Mouse (Mus musculus): Measurements from ENCODE around the gene Ifna1.
"Not testable (repeated sequence)": the region's sequence is repeated elsewhere in the genome, so short reads cannot be mapped to it uniquely, and the experiment has no call there.

The Ifna1 gene

GRCm38 (mm10) chr4:88849698-88850097 is at the start of gene Ifna1:
Ifna1 (plus strand) TSS chr4:88850087.
- no peak for DNase-seq

GRCm38 (mm10) chr4:88802954-88803353 is 46.9 kb upstream of the Ifna1 start, which contains the start of gene Gm13287:
Gm13287 (plus strand) TSS chr4:88803254.
- DNase-seq = not testable (repeated sequence)

DNA sequence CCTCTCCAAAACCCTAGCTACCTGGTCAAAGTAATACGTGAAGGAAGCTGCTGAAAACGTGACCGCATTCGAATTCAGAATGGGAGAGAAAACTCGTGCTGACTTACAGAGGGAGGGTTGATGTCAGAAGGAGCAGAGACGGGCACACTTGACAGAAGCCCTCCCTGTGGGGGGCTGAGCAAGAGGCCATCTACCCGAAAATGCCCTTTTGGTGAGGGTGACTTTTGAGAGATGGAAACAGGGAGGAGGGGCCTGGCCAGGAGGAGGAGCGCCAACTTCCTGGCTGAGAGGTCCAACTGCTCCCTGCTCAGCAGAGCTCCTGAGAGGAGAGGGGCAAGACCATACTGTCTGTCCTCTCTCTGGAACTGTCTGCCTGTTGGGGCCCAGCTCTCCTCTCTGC is 44.7 kb upstream of the Ifna1 start, which contains the start of gene Gm13288:
Gm13288 (plus strand) TSS at position 301 of the 400 bp plus-strand sequence.
- not testable (repeated sequence) for DNase-seq

DNA sequence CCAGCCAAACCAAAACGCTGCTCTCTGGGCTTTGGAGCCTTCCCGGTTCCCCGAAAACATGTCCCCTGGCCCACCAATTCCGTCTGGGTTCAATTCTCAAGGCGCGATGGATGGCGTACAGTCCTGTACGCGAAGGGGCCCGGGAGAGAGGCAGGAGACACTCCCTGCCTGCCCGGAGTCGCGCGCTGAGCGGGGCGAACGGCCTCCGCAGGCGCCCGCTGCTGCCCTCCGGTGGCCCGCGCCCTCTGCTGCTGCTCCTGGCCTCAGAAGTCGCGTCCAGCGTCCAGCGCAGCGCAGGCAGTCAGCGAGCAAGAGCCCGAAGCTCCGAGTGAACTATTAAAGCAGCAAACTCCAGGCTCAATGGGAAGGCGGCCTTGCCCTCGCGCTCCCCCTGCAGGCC is 44.1 kb upstream of the Ifna1 start:
- peak; percentile 55 to 78 for DNase-seq

DNA sequence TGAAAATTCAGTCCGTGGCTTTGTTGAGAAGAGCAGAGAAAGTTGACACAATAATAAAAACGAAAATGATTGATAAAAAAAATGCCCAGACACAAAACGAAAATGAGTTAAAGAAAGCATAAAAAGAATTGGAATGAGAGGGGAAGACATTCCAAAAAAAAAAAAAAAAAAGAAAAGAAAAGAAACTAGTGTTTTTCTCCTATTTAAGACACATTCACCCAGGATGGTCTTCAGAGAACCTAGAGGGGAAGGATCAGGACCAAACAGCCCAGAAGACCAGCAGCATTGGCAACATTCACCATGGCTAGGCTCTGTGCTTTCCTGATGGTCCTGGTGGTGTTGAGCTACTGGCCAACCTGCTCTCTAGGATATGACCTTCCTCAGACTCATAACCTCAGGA is 34.0 kb upstream of the Ifna1 start, which contains the start of gene Ifna7:
Ifna7 (plus strand) TSS at position 301 of the 400 bp plus-strand sequence.
- no peak for DNase-seq

- no peak for DNase-seq
These were observed 30.2 kb upstream of the Ifna1 start, which contains the start of gene Ifna11 for GRCm38 (mm10) chr4:88819659-88820058. Ifna11 (plus strand) TSS chr4:88819959.

- no peak for DNase-seq
These were observed 26.9 kb upstream of the Ifna1 start for GRCm38 (mm10) chr4:88822995-88823394.

DNA sequence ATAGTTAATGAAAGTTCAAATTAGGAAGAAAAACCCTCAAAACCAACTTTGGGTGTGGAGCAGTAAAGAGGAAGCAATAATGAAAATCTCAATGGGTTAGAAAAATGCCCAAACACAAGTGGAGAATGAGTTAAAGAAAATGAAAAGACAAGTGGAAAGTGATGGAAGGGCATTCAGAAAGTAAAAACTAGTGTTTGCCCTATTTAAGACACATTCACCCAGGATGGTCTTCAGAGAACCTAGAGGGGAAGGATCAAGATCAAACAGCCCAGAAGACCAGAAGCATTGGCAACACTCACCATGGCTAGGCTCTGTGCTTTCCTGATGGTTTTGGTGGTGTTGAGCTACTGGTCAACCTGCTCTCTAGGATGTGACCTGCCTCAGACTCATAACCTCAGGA is 22.8 kb upstream of the Ifna1 start, which contains the start of gene Ifna6:
Ifna6 (plus strand) TSS at position 301 of the 400 bp plus-strand sequence.
- DNase-seq = not testable (repeated sequence)

- peak in 1 of 2 experiments; percentile 14 for DNase-seq
These were observed 19.4 kb upstream of the Ifna1 start for GRCm38 (mm10) chr4:88830523-88830922.

- not testable (repeated sequence) for DNase-seq
These were observed 14.7 kb upstream of the Ifna1 start, which contains the start of gene Ifna5 for GRCm38 (mm10) chr4:88835225-88835624. Ifna5 (plus strand) TSS chr4:88835525.

GRCm38 (mm10) chr4:88838828-88839227 is 11.1 kb upstream of the Ifna1 start:
- DNase-seq = no peak

GRCm38 (mm10) chr4:88840058-88840457 is 9.8 kb upstream of the Ifna1 start:
- no peak for DNase-seq

DNA sequence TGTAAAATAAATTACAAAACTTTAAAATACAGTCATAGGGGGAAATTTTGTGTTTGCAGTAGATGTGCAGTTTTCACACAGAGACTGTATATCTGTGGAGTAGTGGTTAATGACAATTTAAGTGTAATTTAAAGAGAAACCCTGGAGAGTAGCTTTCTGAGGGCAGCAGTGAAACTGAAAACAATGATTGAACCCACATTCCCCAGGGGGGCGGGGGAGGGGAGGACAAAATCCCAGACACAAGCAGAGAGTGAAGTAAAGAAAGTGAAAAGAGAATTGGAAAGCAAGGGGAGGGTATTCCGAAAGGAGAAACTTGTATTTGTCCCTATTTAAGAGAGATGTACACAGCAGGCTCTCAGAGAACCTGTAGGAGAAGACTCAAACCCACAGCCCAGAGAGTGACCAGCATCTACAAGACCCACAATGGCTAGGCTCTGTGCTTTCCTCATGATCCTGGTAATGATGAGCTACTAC is 8.4 kb upstream of the Ifna1 start, which contains the start of gene Ifna4:
Ifna4 (plus strand) TSS at position 424 of the 474 bp plus-strand sequence.
- DNase-seq = no peak

DNA sequence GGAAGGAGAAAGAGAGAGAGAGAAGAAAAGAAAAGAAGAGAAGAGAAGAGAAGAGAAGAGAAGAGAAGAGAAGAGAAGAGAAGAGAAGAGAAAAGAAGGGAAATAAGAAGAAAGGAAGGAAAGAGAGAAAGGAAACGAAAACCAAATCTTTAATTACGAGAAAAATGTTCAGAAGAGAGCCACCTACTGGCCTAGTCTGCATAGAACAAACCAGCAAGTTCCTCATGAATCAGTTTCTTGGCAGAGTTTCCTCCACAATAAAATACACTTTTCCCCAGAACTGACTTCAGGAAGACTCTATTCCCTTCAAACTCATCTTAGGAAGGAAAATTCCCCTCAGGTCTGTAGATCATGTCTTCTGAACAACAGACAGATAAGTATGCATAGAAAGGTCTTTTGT is 4.6 kb upstream of the Ifna1 start:
- DNase-seq = no peak

- DNase-seq = no peak
These were observed 1.3 kb downstream of the Ifna1 start for GRCm38 (mm10) chr4:88851026-88851763.

GRCm38 (mm10) chr4:88859214-88859613 is 9.3 kb downstream of the Ifna1 start:
- no peak for DNase-seq

DNA sequence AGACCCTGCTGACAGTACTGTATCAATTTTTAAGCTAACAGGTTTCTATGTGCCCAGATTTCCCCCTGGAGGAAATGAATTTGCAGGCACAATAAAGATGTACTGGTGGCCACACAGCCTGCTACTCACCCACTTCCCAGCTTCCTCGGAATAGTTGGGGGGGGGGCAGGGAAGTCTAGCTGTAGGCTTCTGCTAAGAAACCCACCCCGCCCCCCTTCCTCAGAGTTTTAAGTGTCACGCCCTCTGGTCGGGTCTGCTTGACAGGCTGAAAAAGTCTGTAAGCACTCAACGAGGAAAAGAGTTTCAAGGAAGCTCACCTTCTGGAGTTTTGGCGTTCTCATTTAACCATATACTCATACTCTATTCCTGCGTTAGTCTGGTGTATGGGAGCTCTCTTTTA is 13.4 kb downstream of the Ifna1 start:
- DNase-seq = no peak

GRCm38 (mm10) chr4:88864599-88864998 is 14.7 kb downstream of the Ifna1 start:
- DNase-seq = peak in 1 of 2 experiments; percentile 9

DNA sequence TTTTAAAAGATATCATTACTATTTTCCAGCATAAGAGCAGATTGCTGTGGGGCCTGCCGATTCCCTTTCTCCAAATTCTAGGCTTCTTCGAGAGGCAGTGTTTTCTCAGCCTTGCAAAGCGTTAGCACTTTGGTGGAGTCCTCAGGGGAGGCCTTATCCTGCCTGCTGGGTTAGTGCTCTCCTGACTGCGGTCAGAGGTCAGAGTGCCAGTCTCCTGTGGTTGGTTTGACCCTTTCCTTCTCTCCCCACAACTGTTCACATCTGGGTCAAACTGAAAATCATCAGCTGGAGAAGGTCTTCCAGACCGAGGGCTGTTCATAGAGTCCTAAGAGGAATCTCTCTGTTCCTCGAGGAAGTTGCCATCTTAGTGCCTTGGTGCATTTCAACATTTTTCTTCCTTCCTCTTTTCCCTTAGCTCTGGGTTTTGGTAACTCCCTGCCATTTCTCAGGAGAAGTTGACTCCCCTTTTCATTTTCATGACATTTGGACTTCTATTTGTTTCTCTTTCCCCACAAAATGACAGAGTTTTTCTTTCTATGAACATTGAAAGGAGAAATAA is 15.2 kb downstream of the Ifna1 start:
- no peak for DNase-seq

DNA sequence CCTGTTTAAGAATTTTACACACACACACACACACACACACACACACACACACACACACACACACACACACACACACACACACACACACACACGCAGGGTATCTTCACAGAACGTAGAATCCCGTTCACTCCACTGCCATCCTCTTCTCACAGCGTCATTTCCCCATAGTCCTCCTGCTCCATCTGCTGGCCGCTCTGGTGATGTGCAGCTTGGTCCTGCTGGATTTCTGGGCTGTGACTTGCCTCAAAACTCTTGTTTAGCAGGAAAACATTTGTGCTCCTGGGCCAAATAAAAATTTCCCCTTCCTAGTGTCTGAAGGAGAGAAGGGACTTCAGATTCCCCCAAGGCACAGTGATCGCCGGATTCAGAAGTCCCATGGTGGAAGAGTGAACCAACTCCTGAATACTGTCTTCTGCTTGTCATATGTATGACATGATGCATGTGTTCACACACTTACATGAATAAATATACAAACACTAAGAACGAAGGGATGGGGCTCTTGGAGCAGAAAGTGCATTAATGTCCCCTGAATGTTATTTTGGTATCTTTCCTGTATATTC is 17.6 kb downstream of the Ifna1 start:
- peak; percentile 71 to 85 for DNase-seq

GRCm38 (mm10) chr4:88867926-88868911 is 18.3 kb downstream of the Ifna1 start:
- DNase-seq = peak; percentile 32 to 41

GRCm38 (mm10) chr4:88872691-88873090 is 22.8 kb downstream of the Ifna1 start:
- peak in 1 of 2 experiments; percentile 9 for DNase-seq

Measured in lung, postnatal 4 days (tissue).